Mouse (Mus musculus): ENCODE measurements around the gene Zscan21.

GRCm38 (mm10) chr5:138138585-138138984 lies 21.9 kb downstream of the Zscan21 start:
- TF ChIP-seq POLR2A (IDR thresholded peaks at IDR 0.05; ENCODE audit: low read depth, low read length) (no peak), CTCF (IDR thresholded peaks at IDR 0.05; ENCODE audit: borderline replicate concordance, insufficient read depth, low read length) (no peak)

All from embryonic fibroblast, embryonic 13.5 days (primary cell).